Comparison of ENCODE assay signal across 9 mouse cellular contexts in genomic region chr12:103281912-103282311, GRCm38 (mm10). TPM values are rescaled to one million over a fixed set of nuclear protein-coding genes. Genes with fewer than 3 reads are reported as not detected.
DNase-seq lines count a peak whose midpoint lies in the region; ATAC-seq and TF ChIP-seq lines count a peak whose summit lies in the region.
"Had no signal": no experiment of that assay in that cellular context is flagged by ENCODE, and none has a peak within 500 bp of the region (broad histone marks: within the 10 kb centered on the region; RNA-seq: fewer than 3 reads in every experiment).

No protein-coding gene starts in this region.

- H3K9ac ChIP-seq in intestine, postnatal 0 days (ENCODE audit: low read depth, low read length) = no peak overlapping the region
- no peak overlapping the region for H3K9ac ChIP-seq in liver, embryonic 15.5 days
- no peak overlapping the region for H3K9ac ChIP-seq in forebrain, embryonic 16.5 days (replicated peaks; ENCODE audit: low read depth, low read length)

- no peaks in the 10 kb centered on the region for H3K36me3 ChIP-seq in intestine, postnatal 0 days (ENCODE audit: control insufficient read depth, insufficient read depth)
- H3K36me3 ChIP-seq in liver, embryonic 15.5 days (replicated peaks) = no peaks in the 10 kb centered on the region
- no peaks in the 10 kb centered on the region for H3K36me3 ChIP-seq in forebrain, embryonic 16.5 days (ENCODE audit: control insufficient read depth, insufficient read depth)

- peak; percentile 88 for ATAC-seq in intestine, postnatal 0 days
- ATAC-seq in liver, embryonic 15.5 days (ENCODE audit: insufficient read depth) = peak; percentile 71
- ATAC-seq in forebrain, embryonic 16.5 days = no peak

- H3K4me2 ChIP-seq in intestine, postnatal 0 days (replicated peaks; ENCODE audit: low read depth) = no peak overlapping the region
- H3K4me2 ChIP-seq in liver, embryonic 15.5 days = no peak overlapping the region
- no peak overlapping the region for H3K4me2 ChIP-seq in forebrain, embryonic 16.5 days (ENCODE audit: low read length)

- DNase-seq in urinary bladder, postnatal 14 days (ENCODE audit: low spot score) = peak; percentile 45
- no peak for DNase-seq in urinary bladder, postnatal 25 days (ENCODE audit: low spot score)
- DNase-seq in cerebellum, postnatal 36 days = no peak
- DNase-seq in spleen, adult 12 weeks (ENCODE audit: low spot score) = no peak
- no peak for DNase-seq in layer of hippocampus, adult 8-10 months (ENCODE audit: low spot score in 2 of 2)
- DNase-seq: thymus, adult 18-20 months had no signal

- H3K4me3 ChIP-seq in intestine, postnatal 0 days (ENCODE audit: low read depth, low read length) = no peak overlapping the region
- no peak overlapping the region for H3K4me3 ChIP-seq in liver, embryonic 15.5 days (replicated peaks)
- H3K4me3 ChIP-seq in forebrain, embryonic 16.5 days (replicated peaks; ENCODE audit: low read length) = no peak overlapping the region

- TF ChIP-seq CTCF in intestine, postnatal 0 days (IDR thresholded peaks at IDR 0.05; ENCODE audit: low read depth) = no peak

- 27% methylated on average over 4 of the region's 4 CpGs for WGBS in intestine, postnatal 0 days
- 56% methylated on average over 4 of the region's 4 CpGs for WGBS in liver, embryonic 15.5 days (ENCODE audit: insufficient replicate concordance)
- 75% methylated on average over 4 of the region's 4 CpGs for WGBS in forebrain, embryonic 16.5 days

- H3K4me1 ChIP-seq in intestine, postnatal 0 days (replicated peaks; ENCODE audit: control insufficient read depth, insufficient read depth, low read length) = no peaks in the 10 kb centered on the region
- no peaks in the 10 kb centered on the region; the same call in 1 of the 2 replicates for H3K4me1 ChIP-seq in liver, embryonic 15.5 days (replicated peaks)
- H3K4me1 ChIP-seq in forebrain, embryonic 16.5 days (replicated peaks; ENCODE audit: control insufficient read depth, insufficient read depth, low read length) = no peaks in the 10 kb centered on the region

- H3K27me3 ChIP-seq in intestine, postnatal 0 days (replicated peaks; ENCODE audit: control insufficient read depth, insufficient read depth, low read length) = no peaks in the 10 kb centered on the region
- no peaks in the 10 kb centered on the region for H3K27me3 ChIP-seq in liver, embryonic 15.5 days
- no peaks in the 10 kb centered on the region for H3K27me3 ChIP-seq in forebrain, embryonic 16.5 days (replicated peaks; ENCODE audit: control insufficient read depth, insufficient read depth, low read length)

- no peak overlapping the region for H3K27ac ChIP-seq in intestine, postnatal 0 days (ENCODE audit: low read depth, low read length)
- no peak overlapping the region for H3K27ac ChIP-seq in liver, embryonic 15.5 days (replicated peaks)
- H3K27ac ChIP-seq in forebrain, embryonic 16.5 days (ENCODE audit: low read length) = no peak overlapping the region

- no peaks in the 10 kb centered on the region for H3K9me3 ChIP-seq in intestine, postnatal 0 days (ENCODE audit: control insufficient read depth)
- no peaks in the 10 kb centered on the region for H3K9me3 ChIP-seq in liver, embryonic 15.5 days (replicated peaks)
- H3K9me3 ChIP-seq in forebrain, embryonic 16.5 days (ENCODE audit: control insufficient read depth, low read length) = peaks cover 4% of the 10 kb centered on the region

RNA-seq across cellular contexts. Expression of gene Fam181a, which starts 28.9 kb away (rescaled TPM):
- polyA plus RNA-seq in intestine, postnatal 0 days (2015; fragmentation: Nextera tagmentation; extraction: Ambion mirVana) = not detected in 2 replicates
- polyA plus RNA-seq in liver, embryonic 15.5 days (2015; fragmentation: Nextera tagmentation; extraction: Ambion mirVana) = not detected in 2 replicates
- 2.5 and 3.0 TPM in 2 replicates for polyA plus RNA-seq in forebrain, embryonic 16.5 days (2015; fragmentation: Nextera tagmentation; extraction: Ambion mirVana)
- 1 to 10 TPM; 2.0 to 3.3 (median 2.3) TPM for total RNA-seq in layer of hippocampus, adult 8-10 months (2022)

RNA-seq across cellular contexts. Expression of gene Prima1, which starts 40.0 kb away (rescaled TPM):
- 0.44 and 0.51 TPM in 2 replicates for polyA plus RNA-seq in intestine, postnatal 0 days (2015; fragmentation: Nextera tagmentation; extraction: Ambion mirVana)
- not detected in 2 replicates for polyA plus RNA-seq in liver, embryonic 15.5 days (2015; fragmentation: Nextera tagmentation; extraction: Ambion mirVana)
- polyA plus RNA-seq in forebrain, embryonic 16.5 days (2015; fragmentation: Nextera tagmentation; extraction: Ambion mirVana) = 0.25 TPM in 1 of 2 replicates, not detected in the other
- total RNA-seq in layer of hippocampus, adult 8-10 months (2022) = 1 to 10 TPM; 4.1 to 7.1 (median 5.0) TPM
